Mouse (Mus musculus): ENCODE data around the gene Il27ra. TPM values are rescaled to one million over a fixed set of nuclear protein-coding genes. Genes with fewer than 3 reads are reported as not detected.

Gene Il27ra
- polyA plus RNA-seq (2015; fragmentation: Nextera tagmentation; extraction: Ambion mirVana) = 1.1 and 1.7 TPM in 2 replicates

DNA sequence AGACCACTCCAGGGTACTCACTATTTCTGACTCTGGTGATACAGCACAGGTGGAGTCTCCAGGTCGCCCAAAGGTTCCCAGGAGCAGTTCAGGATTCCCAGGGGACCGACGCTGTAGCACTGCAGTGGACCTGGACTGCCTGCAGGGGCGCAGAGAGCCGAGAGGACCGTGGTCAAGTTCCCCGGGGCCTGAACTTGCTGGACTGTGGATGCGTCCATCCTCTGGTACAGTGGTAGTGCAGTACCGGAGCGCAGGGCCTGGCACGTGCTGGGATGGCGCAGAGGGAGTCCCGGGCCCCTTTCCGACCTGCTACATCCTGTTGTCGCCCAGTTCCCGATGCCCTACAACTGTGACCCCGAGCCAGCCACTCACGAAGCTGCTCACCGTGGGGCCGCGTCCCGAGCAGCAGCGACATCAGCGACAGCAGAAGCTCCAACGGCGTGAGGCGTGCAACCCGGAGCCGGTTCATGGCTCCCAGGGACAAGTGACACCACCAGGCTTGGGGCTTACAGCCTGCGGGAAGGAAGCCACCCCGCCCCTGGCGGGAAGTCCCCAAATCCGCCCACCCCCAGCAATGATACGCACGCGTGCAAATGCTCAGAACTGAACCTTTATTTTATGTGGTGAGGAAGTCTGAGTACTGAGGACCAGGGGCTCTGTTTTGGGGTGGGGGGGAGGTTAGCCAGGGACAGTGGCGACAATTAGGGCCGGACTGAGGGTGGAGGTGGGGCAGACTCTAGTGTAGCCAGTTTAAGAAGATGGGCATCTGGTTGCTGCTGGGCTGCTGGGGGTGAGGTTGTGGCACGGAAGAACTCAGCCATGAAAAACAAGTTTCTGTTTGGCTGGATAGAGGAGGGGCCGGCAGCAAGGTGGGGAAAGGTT, at the start of gene Il27ra:
Gene Il27ra (minus strand): TSS at position 524 of the 882 bp plus-strand sequence.
- 4% methylated on average over 40 of the region's 40 CpGs for WGBS
- Histone ChIP-seq H3K36me3 (no peaks in the 10 kb centered on the region), H3K27me3 (replicated peaks) (peaks cover 46% of the 10 kb centered on the region), H3K9ac (peak within 1 kb of the TSS; percentile 44; the same call in 1 of the 2 replicates), H3K4me1 (peaks cover 14% of the 10 kb centered on the region), H3K27ac (no peak within 1 kb of the TSS), H3K9me3 (no peaks in the 10 kb centered on the region), H3K4me3 (replicated peaks) (peak within 1 kb of the TSS; percentile 35), H3K4me2 (peak within 1 kb of the TSS; percentile 65)
- peak; percentile 54; the same call in 1 of the 2 replicates for ATAC-seq (ENCODE audit: insufficient read depth, low FRiP score, low read depth)

DNA sequence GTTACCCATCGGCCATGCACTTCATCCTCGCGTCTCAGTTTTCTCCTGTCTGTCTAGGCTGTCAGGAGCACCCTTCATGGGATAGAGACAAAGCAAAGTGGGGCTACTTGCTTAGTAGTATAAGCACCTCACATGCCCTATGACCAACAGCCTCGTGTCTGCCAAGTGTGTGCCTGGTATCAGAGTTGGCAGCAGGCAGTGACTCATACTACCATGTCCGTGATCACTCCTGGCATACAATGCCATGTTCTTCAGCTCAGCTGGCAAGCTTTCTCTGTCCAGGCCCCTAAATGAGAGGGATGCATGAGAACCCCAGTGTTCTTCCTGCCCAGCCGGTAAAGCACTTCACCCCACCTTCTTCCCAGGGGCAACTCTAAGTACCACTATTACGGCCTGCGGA, 48.2 kb upstream of the Il27ra start:
- no peak overlapping the region for H3K9ac ChIP-seq
- no peak for ATAC-seq (ENCODE audit: insufficient read depth, low FRiP score, low read depth)
- H3K4me1 ChIP-seq = no peaks in the 10 kb centered on the region
- H3K27ac ChIP-seq = no peak overlapping the region
- peaks cover 53% of the 10 kb centered on the region for H3K36me3 ChIP-seq
- no peaks in the 10 kb centered on the region for H3K27me3 ChIP-seq (replicated peaks)
- H3K4me2 ChIP-seq = no peak overlapping the region
- H3K4me3 ChIP-seq (replicated peaks) = no peak overlapping the region
- 84% methylated on average over 8 of the region's 8 CpGs for WGBS
- no peaks in the 10 kb centered on the region for H3K9me3 ChIP-seq

DNA sequence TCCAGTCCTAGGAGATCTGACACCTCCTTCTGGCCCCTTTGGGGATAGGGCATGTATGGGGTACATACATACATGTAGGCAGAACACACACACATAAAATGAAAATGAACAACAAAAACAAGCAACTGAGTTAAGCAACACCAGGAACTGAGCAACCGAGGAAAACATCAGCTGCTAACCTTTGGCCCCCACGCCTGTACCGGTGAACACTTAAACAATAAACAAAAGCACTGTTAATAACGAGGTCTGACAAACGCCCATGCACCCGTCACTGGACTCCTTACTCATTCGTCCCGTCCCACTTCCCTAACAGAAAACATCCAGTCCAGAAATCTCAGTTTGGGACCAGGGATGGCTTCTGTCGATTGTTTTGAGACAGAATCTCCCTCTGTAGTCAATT, 46.9 kb upstream of the Il27ra start:
- no peaks in the 10 kb centered on the region for H3K9me3 ChIP-seq
- H3K27me3 ChIP-seq (replicated peaks) = no peaks in the 10 kb centered on the region
- H3K36me3 ChIP-seq = peaks cover 42% of the 10 kb centered on the region
- WGBS = 67% methylated on average over 9 of the region's 9 CpGs
- H3K27ac ChIP-seq = no peak overlapping the region
- no peak overlapping the region for H3K4me3 ChIP-seq (replicated peaks)
- H3K4me2 ChIP-seq = no peak overlapping the region
- H3K9ac ChIP-seq = no peak overlapping the region
- no peaks in the 10 kb centered on the region for H3K4me1 ChIP-seq
- no peak for ATAC-seq (ENCODE audit: insufficient read depth, low FRiP score, low read depth)

DNA sequence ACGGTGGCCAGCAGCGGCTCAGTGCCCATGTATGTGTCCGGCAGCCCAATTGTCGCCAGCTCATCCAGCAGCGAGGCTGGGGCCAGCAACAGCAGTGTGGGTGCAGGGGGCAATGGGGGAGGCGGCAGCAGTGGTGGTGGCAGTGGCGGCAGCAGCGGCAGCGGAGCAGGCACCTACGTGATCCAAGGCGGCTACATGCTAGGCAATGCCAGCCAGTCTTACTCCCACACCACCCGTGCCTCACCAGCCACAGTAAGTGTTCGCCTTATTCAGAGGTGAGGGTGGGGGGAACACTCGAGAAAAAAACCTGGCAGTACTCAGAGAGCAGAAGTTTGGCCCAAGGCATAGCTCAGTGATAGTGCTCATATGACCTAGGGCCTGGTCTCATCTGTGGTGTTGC, 45.4 kb upstream of the Il27ra start:
- H3K27me3 ChIP-seq (replicated peaks) = no peaks in the 10 kb centered on the region
- H3K4me1 ChIP-seq = 0 out of 2 replicates have a peak, but pooled peaks cover 3% of the 10 kb centered on the region
- H3K27ac ChIP-seq = no peak overlapping the region
- no peak overlapping the region for H3K4me2 ChIP-seq
- WGBS = 95% methylated on average over 14 of the region's 14 CpGs
- no peaks in the 10 kb centered on the region for H3K9me3 ChIP-seq
- no peak for ATAC-seq (ENCODE audit: insufficient read depth, low FRiP score, low read depth)
- no peak overlapping the region for H3K4me3 ChIP-seq (replicated peaks)
- H3K9ac ChIP-seq = no peak overlapping the region
- H3K36me3 ChIP-seq = peaks cover 36% of the 10 kb centered on the region

DNA sequence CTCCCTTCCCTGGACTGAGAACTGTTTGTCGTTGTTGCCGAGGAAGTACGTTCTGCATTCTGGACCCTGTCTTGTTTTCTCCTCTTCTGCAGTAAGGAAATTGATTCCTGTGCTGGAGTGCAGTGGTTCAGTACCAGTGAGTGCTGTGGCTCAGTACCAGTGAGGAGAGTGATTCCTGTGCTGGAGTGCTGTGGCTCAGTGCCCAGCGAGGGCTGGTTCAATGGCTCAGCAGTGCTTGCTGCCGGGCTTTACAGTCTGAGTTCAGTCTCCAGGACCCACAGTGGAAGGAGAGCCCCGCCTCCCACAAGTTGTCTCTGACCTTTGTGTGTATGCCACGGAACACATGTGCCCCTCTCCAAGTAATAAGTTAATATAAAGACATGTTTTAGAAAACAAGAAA, 44.8 kb upstream of the Il27ra start:
- no peaks in the 10 kb centered on the region for H3K9me3 ChIP-seq
- no peak for ATAC-seq (ENCODE audit: insufficient read depth, low FRiP score, low read depth)
- H3K4me2 ChIP-seq = no peak overlapping the region
- H3K27ac ChIP-seq = no peak overlapping the region
- H3K9ac ChIP-seq = no peak overlapping the region
- H3K27me3 ChIP-seq (replicated peaks) = no peaks in the 10 kb centered on the region
- no peak overlapping the region for H3K4me3 ChIP-seq (replicated peaks)
- H3K4me1 ChIP-seq = 0 out of 2 replicates have a peak, but pooled peaks cover 3% of the 10 kb centered on the region
- WGBS = 89% methylated on average over 7 of the region's 7 CpGs
- peaks cover 37% of the 10 kb centered on the region for H3K36me3 ChIP-seq

DNA sequence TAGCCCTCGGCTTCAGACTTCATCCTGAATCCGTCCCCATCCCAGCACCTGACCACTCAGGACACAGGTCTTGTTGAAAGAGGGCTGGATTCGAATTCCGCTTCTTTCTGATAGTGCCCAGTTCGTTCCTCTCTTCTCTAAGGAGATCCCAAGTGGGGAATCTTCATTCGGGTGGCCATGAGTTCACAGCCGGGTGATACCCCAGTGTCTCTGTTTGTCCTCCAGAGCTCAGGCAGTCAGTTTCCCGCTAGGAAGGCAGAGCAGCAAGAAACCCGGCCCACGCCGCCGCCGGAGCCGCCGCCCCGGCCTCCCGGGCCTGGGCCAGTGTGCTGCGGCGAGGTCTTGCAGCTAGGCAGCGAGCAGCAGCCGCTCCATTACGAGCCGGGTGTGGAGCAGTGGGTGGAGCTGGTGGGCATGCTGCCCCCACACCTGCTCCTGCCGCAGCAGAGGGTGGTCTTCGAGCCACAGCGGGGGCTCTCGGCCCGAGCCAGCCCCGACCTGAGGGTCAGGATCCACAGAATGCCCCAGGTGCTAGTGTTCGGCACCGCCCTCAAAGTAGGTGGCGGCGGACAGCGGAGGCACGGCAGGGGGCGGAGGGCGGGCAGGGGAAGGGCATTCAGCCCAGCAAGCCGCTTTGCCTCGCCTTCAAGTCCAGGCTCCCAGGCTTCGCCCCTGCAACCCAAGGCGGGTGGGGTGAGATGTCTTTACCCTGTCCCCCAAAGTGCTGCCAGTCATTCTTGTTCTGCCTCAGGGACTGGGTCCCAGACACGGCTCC, 42.1 kb upstream of the Il27ra start:
- H3K4me1 ChIP-seq = 0 out of 2 replicates have a peak, but pooled peaks cover 3% of the 10 kb centered on the region
- H3K27me3 ChIP-seq (replicated peaks) = no peaks in the 10 kb centered on the region
- no peaks in the 10 kb centered on the region for H3K9me3 ChIP-seq
- H3K4me3 ChIP-seq (replicated peaks) = no peak overlapping the region
- peaks cover 46% of the 10 kb centered on the region for H3K36me3 ChIP-seq
- no peak overlapping the region for H3K27ac ChIP-seq
- WGBS = 57% methylated on average over 42 of the region's 42 CpGs
- ATAC-seq (ENCODE audit: insufficient read depth, low FRiP score, low read depth) = no peak
- peak overlapping the region; percentile 30 for H3K4me2 ChIP-seq
- no peak overlapping the region for H3K9ac ChIP-seq

DNA sequence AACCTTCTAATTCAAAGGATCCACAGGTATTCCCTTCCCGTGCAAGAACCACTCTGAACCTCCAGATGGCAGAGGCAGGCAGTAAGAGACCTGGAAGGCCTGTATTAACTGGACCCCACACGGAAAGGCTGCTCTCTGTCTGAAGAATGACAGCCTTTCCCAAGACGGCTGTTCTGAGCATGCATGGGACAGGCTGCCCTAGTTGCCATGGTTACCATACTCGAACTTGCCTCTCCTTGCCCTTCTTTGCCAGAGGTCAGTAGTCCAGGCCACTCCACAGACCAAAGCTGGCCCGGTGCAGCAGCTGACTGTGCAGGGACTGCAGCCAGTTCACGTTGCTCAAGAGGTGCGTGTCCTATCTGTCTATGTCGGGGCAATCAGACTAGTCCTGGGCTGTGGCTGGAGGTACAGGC, 41.4 kb upstream of the Il27ra start:
- no peak overlapping the region for H3K4me2 ChIP-seq
- H3K9ac ChIP-seq = no peak overlapping the region
- H3K36me3 ChIP-seq = peaks cover 46% of the 10 kb centered on the region
- H3K4me1 ChIP-seq = 0 out of 2 replicates have a peak, but pooled peaks cover 3% of the 10 kb centered on the region
- no peak overlapping the region for H3K27ac ChIP-seq
- no peaks in the 10 kb centered on the region for H3K9me3 ChIP-seq
- ATAC-seq (ENCODE audit: insufficient read depth, low FRiP score, low read depth) = peak; percentile 37; the same call in 1 of the 2 replicates
- WGBS = 35% methylated on average over 8 of the region's 8 CpGs
- H3K27me3 ChIP-seq (replicated peaks) = no peaks in the 10 kb centered on the region
- H3K4me3 ChIP-seq (replicated peaks) = no peak overlapping the region

DNA sequence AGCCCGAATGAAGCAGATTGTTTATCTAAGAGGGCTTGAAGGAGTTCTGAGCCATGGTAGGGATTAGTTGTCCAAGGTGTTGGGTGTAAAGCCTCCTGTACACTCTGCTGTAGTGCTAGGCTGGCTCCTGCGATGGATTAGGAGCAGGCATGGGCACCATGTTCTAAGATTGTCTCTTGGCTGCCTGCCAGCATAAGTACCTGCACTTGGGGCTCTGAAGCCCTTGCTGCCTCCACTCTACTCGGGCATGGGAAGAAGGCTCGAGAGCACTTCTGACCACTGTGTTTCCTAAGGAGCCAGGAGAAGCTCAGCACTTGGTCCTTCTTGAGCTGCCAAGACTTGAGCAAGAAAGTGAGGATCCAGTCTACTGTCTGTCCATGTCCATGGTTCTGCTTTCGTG, 36.8 kb upstream of the Il27ra start:
- Histone ChIP-seq H3K9me3 (no peaks in the 10 kb centered on the region), H3K4me1 (0 out of 2 replicates have a peak, but pooled peaks cover 3% of the 10 kb centered on the region), H3K36me3 (peaks cover 31% of the 10 kb centered on the region), H3K27ac (no peak overlapping the region), H3K4me3 (replicated peaks) (no peak overlapping the region), H3K27me3 (replicated peaks) (no peaks in the 10 kb centered on the region), H3K4me2 (no peak overlapping the region), H3K9ac (no peak overlapping the region)
- ATAC-seq (ENCODE audit: insufficient read depth, low FRiP score, low read depth) = no peak
- 74% methylated on average over 5 of the region's 5 CpGs for WGBS

DNA sequence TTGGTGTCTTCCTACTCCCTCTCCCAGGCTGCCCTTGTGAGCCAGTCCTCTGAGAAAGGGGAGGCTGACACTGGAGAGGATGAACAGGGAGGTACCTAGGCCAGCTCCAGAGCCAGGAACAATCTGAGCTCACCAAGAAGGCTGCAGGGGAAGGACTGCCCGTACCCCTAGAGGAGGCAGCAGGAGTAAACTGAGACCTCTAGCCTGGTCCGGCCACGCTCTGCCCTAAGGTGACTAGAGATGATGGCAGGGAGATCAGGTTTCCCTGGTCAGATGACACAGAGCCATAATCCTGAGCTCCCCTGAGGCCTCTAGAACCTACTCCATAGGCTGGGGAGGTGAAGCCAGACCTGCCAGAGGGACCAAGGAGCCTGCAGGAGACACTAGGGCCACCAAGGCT, 34.5 kb upstream of the Il27ra start:
- H3K36me3 ChIP-seq = peaks cover 16% of the 10 kb centered on the region
- WGBS = 72% methylated on average over 3 of the region's 3 CpGs

DNA sequence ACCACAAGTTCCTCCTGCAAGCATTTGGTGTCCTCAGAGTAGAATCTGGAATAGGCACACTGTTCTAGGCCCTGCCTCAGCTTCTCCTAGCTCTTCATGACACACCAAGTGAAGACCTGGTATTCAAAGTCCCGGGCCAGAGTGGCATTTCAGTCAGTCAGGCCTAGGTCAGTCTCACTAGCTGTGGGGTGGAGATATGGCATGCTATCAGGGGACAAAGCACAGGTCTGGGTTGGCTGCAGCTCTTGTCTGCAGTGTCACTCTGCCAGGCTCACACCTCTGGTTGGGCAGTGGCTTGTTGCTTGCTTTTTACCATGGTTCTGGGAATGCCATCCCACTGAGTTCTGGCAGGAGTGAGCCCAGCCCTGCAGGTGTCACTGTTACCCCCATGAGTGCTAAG, 34.0 kb upstream of the Il27ra start:
- H3K9me3 ChIP-seq = no peaks in the 10 kb centered on the region
- no peaks in the 10 kb centered on the region for H3K27me3 ChIP-seq (replicated peaks)
- H3K4me1 ChIP-seq = peaks cover 19% of the 10 kb centered on the region
- no peak for ATAC-seq (ENCODE audit: insufficient read depth, low FRiP score, low read depth)
- WGBS = 84% methylated on average over 1 of the region's 1 CpGs
- peaks cover 15% of the 10 kb centered on the region for H3K36me3 ChIP-seq
- H3K27ac ChIP-seq = no peak overlapping the region
- no peak overlapping the region for H3K4me2 ChIP-seq
- no peak overlapping the region for H3K4me3 ChIP-seq (replicated peaks)
- no peak overlapping the region for H3K9ac ChIP-seq

More for the DNA sequence above, 34.5 kb upstream of the Il27ra start:
- ATAC-seq (ENCODE audit: insufficient read depth, low FRiP score, low read depth) = no peak
- Histone ChIP-seq H3K4me3 (replicated peaks) (no peak overlapping the region), H3K27ac (no peak overlapping the region), H3K9ac (no peak overlapping the region), H3K27me3 (replicated peaks) (no peaks in the 10 kb centered on the region), H3K4me1 (peaks cover 15% of the 10 kb centered on the region; the same call in 1 of the 2 replicates), H3K4me2 (no peak overlapping the region), H3K9me3 (no peaks in the 10 kb centered on the region)

DNA sequence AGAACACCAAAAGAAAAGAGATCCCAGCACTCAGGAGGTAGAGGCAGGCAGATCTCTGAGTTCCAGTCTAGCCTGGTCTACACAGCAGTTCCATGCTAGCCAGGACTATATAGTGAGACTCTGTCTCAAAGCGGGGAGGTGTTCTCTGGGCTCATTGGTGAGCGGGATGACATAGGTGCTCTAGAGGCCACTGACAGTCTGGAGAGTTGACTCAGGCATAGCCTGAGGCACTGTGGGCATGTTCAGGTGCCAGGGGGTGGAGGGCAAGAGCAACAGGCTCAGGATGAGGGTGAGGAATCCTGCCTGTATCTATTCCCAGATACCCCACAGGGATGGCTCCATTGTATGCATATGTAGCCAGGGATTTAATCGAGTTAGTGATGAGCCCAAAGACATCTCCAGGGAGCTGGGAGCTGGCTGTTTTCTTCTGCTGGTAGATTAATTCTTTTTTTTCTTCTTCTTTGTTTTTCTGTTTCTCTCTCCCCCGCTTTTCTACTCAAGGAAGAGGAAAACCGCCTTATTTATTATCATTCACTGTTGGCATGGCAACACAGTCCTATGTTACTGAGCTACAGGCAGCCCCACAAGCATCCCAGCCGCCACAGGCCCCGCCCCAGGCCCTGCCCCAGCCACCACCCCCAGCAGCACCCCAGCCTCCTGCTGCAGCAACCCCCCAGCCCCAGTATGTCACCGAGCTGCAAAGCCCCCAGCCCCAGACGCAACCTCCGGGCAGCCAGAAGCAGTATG, 31.0 kb upstream of the Il27ra start:
- Histone ChIP-seq H3K9me3 (no peaks in the 10 kb centered on the region), H3K4me1 (peaks cover 38% of the 10 kb centered on the region), H3K27me3 (replicated peaks) (no peaks in the 10 kb centered on the region), H3K27ac (no peak overlapping the region), H3K4me2 (no peak overlapping the region), H3K36me3 (peaks cover 3% of the 10 kb centered on the region; the same call in 1 of the 2 replicates), H3K9ac (no peak overlapping the region), H3K4me3 (replicated peaks) (no peak overlapping the region)
- WGBS = 63% methylated on average over 10 of the region's 10 CpGs
- ATAC-seq (ENCODE audit: insufficient read depth, low FRiP score, low read depth) = no peak

Data from stomach, embryonic 15.5 days (tissue).